Mouse (Mus musculus) midbrain, embryonic 12.5 days (tissue): ENCODE results near the gene Sprr2j-ps. TPM values are rescaled to one million over a fixed set of nuclear protein-coding genes. Genes with fewer than 3 reads are reported as not detected.

Source experiments
- polyA plus RNA-seq: library from polyadenylated mRNA; unstranded; fragments of >200 nt; fragmentation: Nextera tagmentation; extraction: Ambion mirVana; gene quantifications from 2 replicates; pipeline ENCODE4 v1.2.1, GENCODE M21; 2016

The Sprr2j-ps gene
- polyA plus RNA-seq, 1 experiment from 2014 or later, result not detected

Other genes with a start within 250 kb of the Sprr2j-ps start
- not detected in 2 replicates for gene Sprr2a1, start 202.3 kb upstream of the Sprr2j-ps start, polyA plus RNA-seq
- not detected in 2 replicates for gene Sprr2a2, start 202.2 kb upstream of the Sprr2j-ps start, polyA plus RNA-seq
- gene Sprr2a3, start 132.7 kb upstream of the Sprr2j-ps start, polyA plus RNA-seq, result not detected in 2 replicates
- not detected in 2 replicates for gene Sprr2b, start 101.5 kb upstream of the Sprr2j-ps start, polyA plus RNA-seq
- gene Sprr2d, start 78.9 kb upstream of the Sprr2j-ps start, polyA plus RNA-seq, result not detected in 2 replicates
- gene Sprr2e, start 65.9 kb upstream of the Sprr2j-ps start, polyA plus RNA-seq, result not detected in 2 replicates
- gene Sprr2f, start 52.9 kb upstream of the Sprr2j-ps start, polyA plus RNA-seq, result not detected in 2 replicates
- gene Sprr2h, start 32.4 kb upstream of the Sprr2j-ps start, polyA plus RNA-seq, result not detected in 2 replicates
- not detected in 2 replicates for gene Sprr2i, start 10.1 kb upstream of the Sprr2j-ps start, polyA plus RNA-seq
- 6.6 and 9.2 TPM in 2 replicates for gene Gm9774, start 11.3 kb downstream of the Sprr2j-ps start, polyA plus RNA-seq
- gene Sprr2k, start 14.5 kb downstream of the Sprr2j-ps start, polyA plus RNA-seq, result not detected in 2 replicates
- gene Sprr1b, start 20.7 kb downstream of the Sprr2j-ps start, polyA plus RNA-seq, result not detected in 2 replicates
- not detected in 2 replicates for gene Sprr3, start 40.6 kb downstream of the Sprr2j-ps start, polyA plus RNA-seq
- gene Sprr1a, start 67.8 kb downstream of the Sprr2j-ps start, polyA plus RNA-seq, result not detected in 2 replicates
- not detected in 2 replicates for gene Sprr4, start 82.4 kb downstream of the Sprr2j-ps start, polyA plus RNA-seq
- gene 2310046K23Rik, start 116.4 kb downstream of the Sprr2j-ps start, polyA plus RNA-seq, result not detected in 2 replicates
- gene Ivl, start 155.7 kb downstream of the Sprr2j-ps start, polyA plus RNA-seq, result not detected in 2 replicates
- gene Smcp, start 170.9 kb downstream of the Sprr2j-ps start, polyA plus RNA-seq, result not detected in 2 replicates
- gene 2210017I01Rik, start 189.4 kb downstream of the Sprr2j-ps start, polyA plus RNA-seq, result not detected in 2 replicates
- not detected in 2 replicates for gene Lce6a, start 203.6 kb downstream of the Sprr2j-ps start, polyA plus RNA-seq
- gene Lce1a1, start 230.2 kb downstream of the Sprr2j-ps start, polyA plus RNA-seq, result not detected in 2 replicates
- not detected in 2 replicates for gene Lce1b, start 238.8 kb downstream of the Sprr2j-ps start, polyA plus RNA-seq